Mouse (Mus musculus): ENCODE measurements around the gene Vsir.

Gene Vsir

GRCm38 (mm10) chr10:60351761-60352455 is 5.3 kb downstream of the Vsir start:
- in situ Hi-C loops (cut with MboI, MseI) = no loop called here

GRCm38 (mm10) chr10:60353241-60354002 is 6.8 kb downstream of the Vsir start:
- in situ Hi-C loops (cut with MboI, MseI) = no loop called here

GRCm38 (mm10) chr10:60354003-60354325 is 7.3 kb downstream of the Vsir start:
- in situ Hi-C loops (cut with MboI, MseI) = no loop called here

GRCm38 (mm10) chr10:60354881-60355677 is 8.4 kb downstream of the Vsir start:
- in situ Hi-C loops (cut with MboI, MseI) = no loop called here

GRCm38 (mm10) chr10:60357441-60357840 is 10.8 kb downstream of the Vsir start:
- in situ Hi-C loops (cut with MboI, MseI) = no loop called here

GRCm38 (mm10) chr10:60357901-60358300 is 11.2 kb downstream of the Vsir start:
- in situ Hi-C loops (cut with MboI, MseI) = no loop called here

GRCm38 (mm10) chr10:60358776-60359175 is 12.1 kb downstream of the Vsir start:
- in situ Hi-C loops (cut with MboI, MseI) = no loop called here

GRCm38 (mm10) chr10:60361615-60362309 is 15.1 kb downstream of the Vsir start:
- in situ Hi-C loops (cut with MboI, MseI) = no loop called here

- in situ Hi-C loops (cut with MboI, MseI) = no loop called here
Measured at GRCm38 (mm10) chr10:60362310-60362628, 15.6 kb downstream of the Vsir start.

GRCm38 (mm10) chr10:60363426-60363825 is 16.8 kb downstream of the Vsir start:
- in situ Hi-C loops (cut with MboI, MseI) = no loop called here

GRCm38 (mm10) chr10:60367145-60367544 is 20.5 kb downstream of the Vsir start:
- in situ Hi-C loops (cut with MboI, MseI) = no loop called here

- in situ Hi-C loops (cut with MboI, MseI) = no loop called here
Measured at GRCm38 (mm10) chr10:60367904-60368303, 21.3 kb downstream of the Vsir start.

GRCm38 (mm10) chr10:60369405-60369804 is 22.8 kb downstream of the Vsir start:
- in situ Hi-C loops (cut with MboI, MseI) = no loop called here

- in situ Hi-C loops (cut with MboI, MseI) = no loop called here
Measured at GRCm38 (mm10) chr10:60370098-60370497, 23.4 kb downstream of the Vsir start.

- in situ Hi-C loops (cut with MboI, MseI) = no loop called here
Measured at GRCm38 (mm10) chr10:60370601-60371061, 24.0 kb downstream of the Vsir start.

GRCm38 (mm10) chr10:60371596-60372386 is 25.1 kb downstream of the Vsir start:
- in situ Hi-C loops (cut with MboI, MseI) = no loop called here

- in situ Hi-C loops (cut with MboI, MseI) = no loop called here
Measured at GRCm38 (mm10) chr10:60373543-60373936, 26.9 kb downstream of the Vsir start.

- in situ Hi-C loops (cut with MboI, MseI) = no loop called here
Measured at GRCm38 (mm10) chr10:60373937-60374578, 27.4 kb downstream of the Vsir start.

GRCm38 (mm10) chr10:60376704-60377103 is 30.1 kb downstream of the Vsir start:
- in situ Hi-C loops (cut with MboI, MseI) = no loop called here

GRCm38 (mm10) chr10:60379419-60379957 is 32.8 kb downstream of the Vsir start:
- in situ Hi-C loops (cut with MboI, MseI) = no loop called here

All from T-helper 1 cell (primary cell).